Mouse (Mus musculus) bone marrow macrophage, adult 2 months (primary cell): ENCODE measurements around the gene Chrna4.

Experiments
- CTCF ChIP-seq: IDR thresholded peaks from 2 replicates; pipeline ENCODE4 v1.5.1; 2012; ENCODE audit warnings: low read depth, mild to moderate bottlenecking, low read length, moderate library complexity
- POLR2A ChIP-seq: IDR thresholded peaks from 2 replicates; pipeline ENCODE4 v1.6.1; 2012; ENCODE audit warnings: mild to moderate bottlenecking, low read depth, low read length, borderline replicate concordance

GRCm38 (mm10) chr2:180988948-180989347 lies 54.4 kb downstream of the Chrna4 start:
- no peak for TF ChIP-seq POLR2A
- TF ChIP-seq CTCF: no peak
